Mouse (Mus musculus) kidney, postnatal 25 days (tissue): Measurements from ENCODE around the gene Asic5.

Source experiments
- DNase-seq, 2 experiments: peaks; one replicate each; pipeline ENCODE4 v3.0.0; 2021; ENCODE audit warnings: mixed read lengths in 2 of 2

The Asic5 gene

DNA sequence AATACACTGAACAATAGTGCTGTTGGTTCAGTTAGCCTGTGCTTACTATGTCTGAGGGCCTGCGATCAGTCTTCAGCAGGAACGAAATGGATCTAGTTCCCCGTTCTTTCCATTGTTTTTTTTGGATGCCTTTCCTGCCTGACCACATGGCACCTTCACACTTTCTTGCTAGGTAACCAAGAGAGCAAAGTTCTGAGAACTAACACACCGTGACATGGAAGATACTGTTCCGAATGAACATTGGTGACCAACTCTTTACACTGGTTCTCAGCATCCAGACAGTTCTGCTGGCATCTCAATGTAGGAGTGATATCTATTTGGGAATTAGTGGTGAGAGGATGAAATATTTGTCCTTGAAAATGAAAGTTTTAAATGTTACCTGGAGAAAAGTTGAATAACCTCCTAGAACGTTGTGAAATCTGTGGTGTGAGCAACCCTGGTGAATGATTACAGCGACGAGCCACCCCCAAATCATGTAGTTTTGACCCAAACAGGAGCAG, 40.4 kb downstream of the Asic5 start:
- DNase-seq, result no peak

DNA sequence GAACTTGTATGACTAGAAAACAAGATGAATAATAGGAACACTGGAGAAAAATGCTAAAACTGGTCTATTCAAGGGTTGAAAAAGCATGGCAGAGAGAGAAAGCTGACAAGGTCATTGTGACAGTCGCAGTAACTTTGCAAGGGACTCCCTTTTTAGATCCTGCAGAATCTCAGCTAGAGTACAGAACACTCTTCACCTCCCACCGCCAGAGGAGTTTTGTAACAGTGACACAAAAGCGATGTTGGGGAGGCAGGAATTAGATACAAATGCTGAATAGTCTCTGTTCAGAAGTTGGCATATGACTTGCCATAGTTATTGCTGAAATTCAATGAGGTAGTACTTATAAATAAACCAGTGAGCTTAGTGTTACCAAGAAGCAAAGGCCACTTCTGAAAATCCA, 41.0 kb downstream of the Asic5 start:
- no peak for DNase-seq

DNA sequence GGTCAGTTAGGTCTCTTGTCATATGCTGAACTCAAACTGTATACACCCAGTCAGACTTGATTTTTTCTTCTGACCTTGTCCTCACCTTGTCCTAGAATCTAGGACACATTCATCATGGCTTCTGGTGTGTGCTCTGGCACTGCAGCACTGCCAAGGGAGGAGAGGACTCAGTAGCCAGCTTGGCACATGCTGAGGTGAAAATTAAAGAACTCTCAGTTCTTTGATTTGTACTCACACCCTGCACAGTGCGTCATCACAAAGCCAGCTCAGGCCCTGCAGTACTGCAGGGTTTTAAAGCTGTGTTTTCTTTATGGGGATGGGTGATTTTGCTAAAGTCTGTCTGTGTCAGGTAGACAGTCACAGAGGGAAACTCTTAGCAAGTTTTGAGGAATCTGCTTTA, 45.2 kb downstream of the Asic5 start:
- DNase-seq, result no peak

DNA sequence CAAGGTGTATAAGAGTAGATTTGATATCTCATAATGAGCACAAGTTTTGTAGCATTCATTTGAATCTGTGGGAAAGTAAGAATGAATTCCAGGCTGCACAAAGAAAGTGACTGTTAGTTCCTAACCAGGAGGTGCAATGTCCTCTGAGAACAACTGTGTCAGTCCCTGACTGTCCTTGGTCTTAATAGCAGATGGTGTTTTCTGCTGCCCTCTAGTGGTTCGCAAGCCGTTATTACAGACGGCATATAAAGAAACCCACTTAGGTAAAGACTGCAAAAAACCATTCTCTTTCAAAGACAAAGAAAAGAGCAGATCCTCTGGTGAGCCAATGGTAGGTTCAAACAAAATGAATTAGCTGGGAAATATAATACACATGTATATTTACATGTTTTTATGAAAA, 47.1 kb downstream of the Asic5 start:
- peak; percentile 25 to 42 for DNase-seq

- DNase-seq, result no peak
These were observed 48.1 kb downstream of the Asic5 start for GRCm38 (mm10) chr3:82030008-82030748.

- no peak for DNase-seq
These were observed 54.4 kb downstream of the Asic5 start for GRCm38 (mm10) chr3:82036262-82037044.

GRCm38 (mm10) chr3:82043676-82044075, 61.6 kb downstream of the Asic5 start:
- DNase-seq, result no peak

GRCm38 (mm10) chr3:82044902-82045301, 62.8 kb downstream of the Asic5 start:
- DNase-seq, result no peak

DNA sequence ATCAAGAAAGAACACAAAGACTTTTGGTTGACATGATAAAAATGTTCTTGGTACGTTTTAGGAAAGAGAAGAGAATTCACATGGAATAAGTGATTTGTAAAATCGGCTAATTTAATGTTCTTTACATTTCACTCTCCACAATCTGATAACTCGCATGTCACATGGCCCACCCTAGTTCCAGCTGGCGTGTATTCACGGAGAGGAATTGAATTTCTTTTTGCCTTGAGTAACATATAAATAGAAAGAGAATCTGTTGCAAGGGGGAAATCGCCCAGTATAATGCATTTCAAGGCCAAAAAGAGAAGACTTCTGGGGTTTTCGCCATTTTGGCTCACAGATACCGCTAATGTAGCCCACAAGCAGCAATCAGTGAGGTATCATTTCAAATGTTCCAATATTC, 64.0 kb downstream of the Asic5 start:
- DNase-seq, result no peak

- peak; percentile 62 to 68 for DNase-seq
These were observed 65.1 kb downstream of the Asic5 start for GRCm38 (mm10) chr3:82047100-82047753.

DNA sequence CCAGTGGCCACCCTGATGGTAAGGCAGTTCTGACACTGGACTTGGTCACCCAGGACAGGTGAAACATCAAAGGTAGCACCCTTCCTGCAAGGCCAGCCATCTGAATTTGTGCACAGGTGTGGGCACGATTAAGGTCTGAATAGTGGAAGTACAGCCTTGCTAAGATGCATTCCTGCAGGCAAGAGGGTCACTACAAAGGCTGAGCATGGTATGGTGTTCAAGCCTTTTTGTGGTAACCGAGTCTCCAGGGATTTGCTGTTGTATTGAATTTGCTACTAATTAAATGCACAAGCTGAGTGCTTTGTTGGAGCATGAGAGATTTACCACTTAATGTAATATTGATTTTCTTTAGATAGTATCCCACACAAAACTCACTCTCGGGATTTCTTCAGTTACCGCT, 66.0 kb downstream of the Asic5 start:
- DNase-seq, result no peak

DNA sequence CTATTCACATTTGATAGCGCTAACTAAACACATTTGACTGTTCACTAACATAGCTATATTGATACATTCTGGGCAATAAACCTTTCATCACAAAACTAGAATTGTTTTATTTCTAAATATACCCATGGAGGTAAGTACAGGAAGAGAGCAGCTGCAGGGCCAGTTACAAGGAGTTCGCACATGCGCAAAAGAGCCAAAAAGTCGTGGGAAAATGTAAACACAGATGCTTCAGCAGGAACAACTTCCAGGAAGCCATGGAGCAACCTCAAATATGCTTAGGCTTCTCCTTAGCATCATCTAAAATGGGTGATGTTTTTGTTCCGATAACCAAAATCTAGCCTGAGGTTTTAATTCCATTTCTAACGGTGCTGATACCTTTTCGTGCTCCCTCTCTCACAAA, 66.6 kb downstream of the Asic5 start:
- no peak for DNase-seq

DNA sequence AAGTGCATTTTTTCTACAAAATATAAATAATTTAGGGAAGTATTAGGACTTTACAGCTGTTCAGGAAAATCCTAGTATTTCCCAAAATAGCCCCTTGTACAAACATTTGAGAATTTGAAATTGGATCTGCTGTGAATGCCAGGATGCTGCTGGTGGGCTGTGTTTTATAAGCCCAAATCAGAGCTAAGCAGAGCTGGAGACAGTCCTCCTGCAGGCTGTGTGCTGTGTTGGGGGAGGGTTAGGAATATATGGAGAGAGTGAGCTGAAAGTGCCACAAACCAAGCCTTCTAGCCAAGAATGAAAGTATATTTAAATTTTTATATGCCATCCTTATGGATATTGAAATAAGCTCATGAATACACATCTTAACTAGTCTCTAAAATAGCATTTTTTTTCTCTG, 69.4 kb downstream of the Asic5 start:
- no peak for DNase-seq

- DNase-seq, result no peak
These were observed 69.9 kb downstream of the Asic5 start for GRCm38 (mm10) chr3:82052029-82052428.

- no peak for DNase-seq
These were observed 72.3 kb downstream of the Asic5 start for GRCm38 (mm10) chr3:82054283-82054974.

DNA sequence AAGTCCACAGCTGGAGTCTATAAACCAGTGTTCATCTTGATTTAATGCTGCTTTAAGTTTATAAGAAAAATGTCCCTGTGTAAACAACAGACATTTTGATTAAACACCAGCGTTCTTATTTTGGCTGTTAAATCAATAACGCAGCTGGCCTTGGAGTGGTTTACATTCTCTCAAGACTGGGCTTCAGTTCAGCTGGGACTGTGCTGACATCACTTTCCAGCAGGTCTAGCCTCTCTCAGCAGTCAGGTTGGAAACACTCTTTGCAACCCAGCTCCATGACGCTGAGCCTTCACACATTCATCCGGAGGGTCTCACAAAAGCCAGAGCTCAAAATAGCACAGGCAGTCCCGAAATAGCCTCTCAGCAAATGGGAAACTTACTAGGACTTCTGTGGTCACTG, 75.1 kb downstream of the Asic5 start:
- DNase-seq, result no peak

- DNase-seq, result no peak
These were observed 79.5 kb downstream of the Asic5 start for GRCm38 (mm10) chr3:82061402-82062180.

GRCm38 (mm10) chr3:82067830-82068229, 85.7 kb downstream of the Asic5 start:
- no peak for DNase-seq
